Mouse (Mus musculus) CD4-positive, CD25-positive, alpha-beta regulatory T cell, adult 9 weeks (primary cell): ENCODE data around the gene Celf6. TPM values are rescaled to one million over a fixed set of nuclear protein-coding genes. Genes with fewer than 3 reads are reported as not detected.

Experiments used
- polyA plus RNA-seq: library from polyadenylated mRNA; unstranded; fragments of 100-300 nt; shearing (Covaris generic); gene quantifications from one replicate; pipeline ENCODE4 v1.2.1, GENCODE M21; 2017

Celf6 gene
- not detected for polyA plus RNA-seq

DNA sequence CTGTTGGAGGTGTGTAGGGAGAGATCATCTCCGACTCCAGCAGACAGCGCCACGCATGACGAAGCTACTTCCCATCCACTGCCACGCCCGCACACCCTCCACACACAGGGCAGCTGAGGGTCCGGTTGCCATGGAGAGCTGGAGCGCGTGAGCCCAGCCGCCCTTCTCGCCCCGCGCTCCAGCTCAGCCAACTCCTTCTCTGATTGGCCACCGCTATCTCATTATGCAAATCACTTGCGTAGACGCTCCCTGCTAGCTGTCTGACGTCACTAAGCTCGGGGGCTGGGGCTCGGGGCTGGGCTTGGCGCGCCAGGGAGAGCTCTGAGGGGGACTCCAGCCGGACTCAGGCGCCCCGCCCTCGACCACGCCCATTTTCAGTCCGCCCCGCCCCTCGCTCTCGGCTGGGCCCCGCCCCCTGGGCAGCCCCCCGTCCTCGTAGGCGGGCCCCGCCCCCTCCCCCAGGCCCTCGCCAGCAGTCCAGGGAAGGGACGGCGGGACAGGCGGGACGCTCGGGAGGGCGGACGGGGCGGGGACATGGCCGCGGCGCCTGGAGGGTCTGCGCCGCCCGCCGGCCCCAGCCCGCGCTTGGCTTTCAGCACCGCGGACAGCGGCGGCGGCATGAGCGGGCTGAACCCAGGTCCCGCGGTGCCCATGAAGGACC is at the start of gene Celf6:
Celf6 (plus strand) TSS at position 74 of the 661 bp plus-strand sequence.

DNA sequence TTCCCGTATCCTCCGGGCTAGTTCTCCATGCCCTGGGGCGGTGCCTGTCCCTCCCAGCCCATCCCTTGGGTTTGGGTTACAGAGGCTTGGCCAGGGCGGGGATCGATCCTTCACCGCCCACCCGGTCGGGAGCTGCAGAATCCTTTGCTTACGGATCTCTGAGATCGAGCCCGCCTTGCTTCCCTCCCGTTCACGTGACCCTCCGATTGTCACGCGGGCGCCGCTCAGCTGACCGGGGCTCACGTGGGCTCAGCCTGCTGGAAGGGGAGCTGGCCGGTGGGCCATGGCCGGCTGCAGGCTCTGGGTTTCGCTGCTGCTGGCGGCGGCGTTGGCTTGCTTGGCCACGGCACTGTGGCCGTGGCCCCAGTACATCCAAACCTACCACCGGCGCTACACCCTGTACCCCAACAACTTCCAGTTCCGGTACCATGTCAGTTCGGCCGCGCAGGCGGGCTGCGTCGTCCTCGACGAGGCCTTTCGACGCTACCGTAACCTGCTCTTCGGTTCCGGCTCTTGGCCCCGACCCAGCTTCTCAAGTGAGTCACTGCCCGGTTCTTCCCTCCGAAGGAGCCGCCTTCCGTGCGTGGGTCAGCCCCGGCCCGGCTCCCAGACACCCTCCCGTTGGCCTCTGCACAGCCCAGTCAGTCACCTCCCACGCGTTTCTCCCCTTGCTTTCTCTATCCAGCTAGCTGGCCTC is 38.1 kb upstream of the Celf6 start, which contains the start of the genes Hexa and Tmem202:
Hexa (plus strand) TSS at position 100 of the 697 bp plus-strand sequence.
Tmem202 (minus strand) TSS at position 407 of the 697 bp plus-strand sequence.

DNA sequence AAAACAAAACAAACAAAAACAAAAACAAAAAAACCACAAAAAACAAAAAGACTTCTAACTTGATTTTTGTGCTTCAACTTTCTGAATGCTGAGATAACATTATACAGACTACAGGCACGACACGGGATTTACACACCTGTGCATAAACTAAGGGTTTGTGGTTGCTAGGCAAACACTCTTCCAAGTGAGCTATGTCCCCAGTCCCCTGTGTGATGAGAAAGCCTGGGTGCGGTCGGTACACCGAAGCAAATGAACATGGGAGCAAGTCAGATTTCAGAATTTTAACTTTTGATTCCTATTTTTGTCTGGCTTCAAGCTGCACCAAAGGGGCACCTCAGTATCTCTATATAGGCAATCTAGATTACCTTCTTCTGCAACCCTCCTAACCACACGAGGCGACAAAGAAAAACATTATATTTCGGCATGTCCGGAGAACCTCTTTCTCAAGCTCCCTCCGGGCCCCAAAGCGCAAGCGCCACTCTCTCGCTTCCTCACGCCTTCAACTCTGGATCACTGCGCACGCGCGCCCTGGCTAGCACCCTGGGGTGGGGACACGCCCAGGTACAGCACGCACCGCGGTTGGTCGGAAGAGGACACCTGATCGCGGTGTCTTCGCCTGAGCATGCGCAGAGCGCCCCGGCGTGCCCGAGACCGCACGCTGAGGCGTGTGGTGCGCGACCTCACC is 39.0 kb downstream of the Celf6 start, which contains the start of gene Parp6:
Parp6 (plus strand) TSS at position 663 of the 685 bp plus-strand sequence.

DNA sequence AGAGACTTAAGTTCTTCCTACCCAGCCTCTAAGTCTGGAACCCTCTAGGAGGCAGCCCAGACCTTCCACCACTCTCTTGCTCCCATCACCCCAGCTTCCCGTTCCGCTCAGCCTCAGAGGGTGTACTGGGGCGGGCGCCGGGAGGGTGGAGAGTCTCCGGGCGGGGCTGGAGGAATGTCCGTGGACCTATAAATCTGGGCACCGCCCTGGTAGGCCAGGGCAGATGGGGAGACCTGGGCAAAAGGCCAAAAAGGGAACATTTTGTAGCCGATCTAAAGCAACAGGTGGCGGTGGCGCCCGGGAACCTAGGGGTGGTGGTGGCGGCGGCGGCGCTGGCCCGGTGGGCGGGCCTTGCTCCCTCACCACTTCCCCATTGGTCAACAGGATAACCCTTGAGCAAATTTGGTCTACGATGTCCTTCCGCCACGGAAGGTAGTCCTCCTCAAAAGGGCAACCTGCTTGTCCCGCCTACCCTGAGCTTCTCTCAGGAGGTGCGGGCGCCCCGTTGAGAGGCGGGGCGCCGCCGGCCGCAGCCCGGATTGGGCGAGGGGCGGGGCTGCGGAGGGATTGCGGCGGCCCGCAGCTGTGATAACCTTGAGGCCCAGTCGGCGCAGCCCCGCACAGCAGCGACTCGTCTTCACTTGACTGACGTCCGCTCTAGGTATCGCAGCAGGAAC is 78.4 kb downstream of the Celf6 start, which contains the start of gene Pkm:
Pkm (plus strand) TSS at position 411 of the 677 bp plus-strand sequence.

Other genes with a start within 250 kb of the Celf6 start
- gene Bbs4, start 224.4 kb upstream of the Celf6 start, polyA plus RNA-seq = 13.3 TPM
- gene Arih1, start 91.3 kb upstream of the Celf6 start, polyA plus RNA-seq = 12.8 TPM
- 66.1 TPM for gene Hexa, start 38.4 kb upstream of the Celf6 start, polyA plus RNA-seq
- 0.82 TPM for gene Tmem202, start 38.1 kb upstream of the Celf6 start, polyA plus RNA-seq
- gene Parp6, start 39.4 kb downstream of the Celf6 start, polyA plus RNA-seq = 34.0 TPM
- 945 TPM for gene Pkm, start 78.5 kb downstream of the Celf6 start, polyA plus RNA-seq
- not detected for gene Gramd2, start 102.2 kb downstream of the Celf6 start, polyA plus RNA-seq
- gene Senp8, start 172.8 kb downstream of the Celf6 start, polyA plus RNA-seq = 7.9 TPM
- gene Myo9a, start 173.0 kb downstream of the Celf6 start, polyA plus RNA-seq = 30.5 TPM